Mouse (Mus musculus) heart, embryonic 13.5 days (tissue): ENCODE measurements at regions not wholly inside any gene's neighbourhood (a gene's known extent, or its start where the extent isn't known, plus 50 kb on each side); places are given as distances from the start of the nearest gene placed in this dataset.

Source experiments
- ATAC-seq: fragments of 200-750 bp; cut with Nextera tagmentation; 2 replicates; pipeline ENCODE4 v1.8.0; 2017; ENCODE audit warnings: moderate TSS enrichment; ENCODE audit not compliant: insufficient number of reproducible peaks, low FRiP score, low TSS enrichment; ENCODE audit errors: extremely low read depth
- H3K27ac ChIP-seq: fragments of 300-500 bp; sonication (generic); replicated peaks from 2 replicates; pipeline ENCODE4 v1.5.1; 2015; ENCODE audit warnings: moderate library complexity, mild to moderate bottlenecking, inconsistent platforms
- H3K27me3 ChIP-seq: fragments of 300-500 bp; sonication (generic); replicated peaks from 2 replicates; pipeline ENCODE4 v1.6.1; 2015; ENCODE audit warnings: mild to moderate bottlenecking, inconsistent platforms
- H3K36me3 ChIP-seq: fragments of 300-500 bp; sonication (generic); 2 replicates; pipeline ENCODE4 v1.6.1; 2015; ENCODE audit warnings: mild to moderate bottlenecking, inconsistent platforms
- H3K4me1 ChIP-seq: fragments of 300-500 bp; sonication (generic); 2 replicates; pipeline ENCODE4 v1.6.1; 2015; ENCODE audit warnings: inconsistent platforms
- H3K4me2 ChIP-seq: fragments of 300-500 bp; sonication (generic); 2 replicates; pipeline ENCODE4 v1.6.1; 2015; ENCODE audit warnings: inconsistent platforms, mild to moderate bottlenecking, moderate library complexity
- H3K4me3 ChIP-seq: fragments of 300-500 bp; sonication (generic); 2 replicates; pipeline ENCODE4 v1.5.1; 2015; ENCODE audit warnings: moderate library complexity, mild to moderate bottlenecking, inconsistent platforms
- H3K9ac ChIP-seq: fragments of 300-500 bp; sonication (generic); 2 replicates; pipeline ENCODE4 v1.6.1; 2015; ENCODE audit warnings: inconsistent platforms, mild to moderate bottlenecking, moderate library complexity
- H3K9me3 ChIP-seq: fragments of 300-500 bp; sonication (generic); 2 replicates; pipeline ENCODE4 v1.6.1; 2016; ENCODE audit warnings: inconsistent platforms
- WGBS: fragments of 180-500 bp; shearing (Covaris S2); methylation state at CpG from one replicate; pipeline ENCODE4 v1.1.7; 2015; ENCODE audit warnings: mixed read lengths; 5-methylcytosine and 5-hydroxymethylcytosine counted together

- WGBS = 51% methylated on average over 6 of the region's 6 CpGs
- H3K9ac ChIP-seq = no peak overlapping the region
- H3K4me2 ChIP-seq = no peak overlapping the region
- no peaks in the 10 kb centered on the region for H3K36me3 ChIP-seq
- H3K9me3 ChIP-seq = no peaks in the 10 kb centered on the region; the same call in 1 of the 2 replicates
- no peaks in the 10 kb centered on the region for H3K27me3 ChIP-seq
- ATAC-seq = no peak
- H3K4me1 ChIP-seq = no peaks in the 10 kb centered on the region
- no peak overlapping the region for H3K4me3 ChIP-seq
- H3K27ac ChIP-seq = no peak overlapping the region
Observed at GRCm38 (mm10) chr4:124012406-124012805, 94.6 kb upstream of the 4930535I16Rik start.

GRCm38 (mm10) chr4:124008725-124009124 lies 90.9 kb upstream of the 4930535I16Rik start:
- H3K36me3 ChIP-seq = no peaks in the 10 kb centered on the region
- no peak for ATAC-seq
- H3K9ac ChIP-seq = no peak overlapping the region
- H3K4me2 ChIP-seq = no peak overlapping the region
- 96% methylated on average over 1 of the region's 1 CpGs for WGBS
- no peak overlapping the region for H3K4me3 ChIP-seq
- H3K27ac ChIP-seq = no peak overlapping the region
- H3K4me1 ChIP-seq = no peaks in the 10 kb centered on the region
- H3K9me3 ChIP-seq = no peaks in the 10 kb centered on the region; the same call in 1 of the 2 replicates
- H3K27me3 ChIP-seq = no peaks in the 10 kb centered on the region

DNA sequence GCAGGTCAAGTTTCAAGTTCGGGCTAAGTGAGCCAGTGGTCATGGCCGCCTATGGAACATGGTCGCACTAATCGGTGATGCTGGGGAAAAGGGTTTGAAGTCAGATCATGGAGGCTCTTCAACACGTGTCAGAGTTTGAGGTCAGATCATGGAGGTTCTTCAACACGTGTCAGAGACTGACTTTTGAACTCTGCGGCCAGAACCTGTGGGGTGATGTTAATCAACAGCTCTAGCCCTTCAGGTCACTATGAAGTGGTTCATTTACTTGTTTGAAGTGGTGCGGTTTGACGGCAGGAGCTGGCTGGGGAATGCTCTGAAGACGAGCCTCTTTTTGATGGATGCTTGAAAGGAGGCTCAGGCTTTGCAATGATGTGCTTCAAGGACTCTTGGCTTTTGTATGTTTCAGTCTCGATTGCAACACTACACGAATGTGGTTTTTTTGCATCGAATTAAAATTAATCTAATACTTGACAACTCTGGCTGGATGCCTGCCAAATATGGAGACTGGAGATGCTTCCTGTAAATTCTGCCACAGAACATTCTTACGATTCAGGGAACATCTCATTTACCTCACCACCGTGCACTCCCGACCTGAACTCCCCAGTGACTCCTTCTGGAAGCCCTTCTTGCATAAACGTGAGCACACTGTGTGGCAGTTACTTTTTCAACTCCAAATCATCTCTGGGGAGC lies 87.9 kb upstream of the 4930535I16Rik start:
- Histone ChIP-seq H3K4me3 (no peak overlapping the region), H3K27ac (no peak overlapping the region), H3K27me3 (no peaks in the 10 kb centered on the region), H3K9ac (no peak overlapping the region), H3K9me3 (no peaks in the 10 kb centered on the region), H3K4me1 (peaks cover 15% of the 10 kb centered on the region), H3K36me3 (no peaks in the 10 kb centered on the region), H3K4me2 (no peak overlapping the region)
- 57% methylated on average over 17 of the region's 17 CpGs for WGBS
- ATAC-seq = no peak

- H3K9ac ChIP-seq = no peak overlapping the region
- H3K4me3 ChIP-seq = no peak overlapping the region
- H3K9me3 ChIP-seq = no peaks in the 10 kb centered on the region
- ATAC-seq = no peak
- H3K36me3 ChIP-seq = no peaks in the 10 kb centered on the region
- H3K27me3 ChIP-seq = peaks cover 16% of the 10 kb centered on the region
- H3K27ac ChIP-seq = no peak overlapping the region
- peaks cover 15% of the 10 kb centered on the region for H3K4me1 ChIP-seq
- WGBS = 10% methylated on average over 6 of the region's 6 CpGs
- H3K4me2 ChIP-seq = no peak overlapping the region
Observed at GRCm38 (mm10) chr4:124002760-124003159, 84.9 kb upstream of the 4930535I16Rik start.

- H3K36me3 ChIP-seq = no peaks in the 10 kb centered on the region
- no peaks in the 10 kb centered on the region for H3K9me3 ChIP-seq
- no peak overlapping the region for H3K9ac ChIP-seq
- no peak for ATAC-seq
- H3K27ac ChIP-seq = no peak overlapping the region
- H3K4me1 ChIP-seq = peaks cover 15% of the 10 kb centered on the region
- peaks cover 16% of the 10 kb centered on the region for H3K27me3 ChIP-seq
- no peak overlapping the region for H3K4me2 ChIP-seq
- WGBS = 44% methylated on average over 7 of the region's 7 CpGs
- no peak overlapping the region for H3K4me3 ChIP-seq
Observed at GRCm38 (mm10) chr4:124002105-124002504, 84.3 kb upstream of the 4930535I16Rik start.

GRCm38 (mm10) chr4:123995815-123996214 lies 78.0 kb upstream of the 4930535I16Rik start:
- ATAC-seq = no peak
- Histone ChIP-seq H3K4me2 (no peak overlapping the region), H3K9ac (no peak overlapping the region), H3K27me3 (peaks cover 42% of the 10 kb centered on the region), H3K4me3 (no peak overlapping the region), H3K9me3 (no peaks in the 10 kb centered on the region), H3K36me3 (no peaks in the 10 kb centered on the region), H3K4me1 (peaks cover 9% of the 10 kb centered on the region), H3K27ac (no peak overlapping the region)
- 52% methylated on average over 8 of the region's 8 CpGs for WGBS

DNA sequence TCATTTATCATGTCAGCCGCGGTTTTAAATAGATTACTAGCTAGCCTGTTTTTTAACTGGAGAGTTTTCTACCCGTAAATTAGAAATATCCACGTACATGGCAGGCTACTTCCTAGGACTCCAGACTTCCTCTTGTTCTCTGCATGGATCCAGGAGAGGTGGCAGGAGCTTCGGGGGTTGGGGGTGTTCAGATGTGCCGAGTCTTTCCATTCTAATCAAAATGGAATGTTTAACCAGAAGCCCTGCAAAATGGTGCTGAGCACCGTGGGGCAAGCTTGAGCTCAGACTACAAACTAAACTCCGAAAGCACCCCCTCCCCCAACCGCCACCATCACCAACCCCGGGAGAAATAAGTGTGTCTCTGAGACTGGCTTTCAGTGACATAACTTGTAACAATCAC lies 73.4 kb upstream of the 4930535I16Rik start:
- Histone ChIP-seq H3K4me2 (peak overlapping the region; percentile 81), H3K4me1 (peaks cover 16% of the 10 kb centered on the region), H3K9me3 (no peaks in the 10 kb centered on the region), H3K4me3 (peak overlapping the region; percentile 45), H3K27ac (no peak overlapping the region), H3K27me3 (peaks cover 50% of the 10 kb centered on the region), H3K9ac (peak overlapping the region; percentile 70), H3K36me3 (no peaks in the 10 kb centered on the region)
- 7% methylated on average over 10 of the region's 10 CpGs for WGBS
- ATAC-seq = no peak

GRCm38 (mm10) chr4:123990293-123991185 lies 72.7 kb upstream of the 4930535I16Rik start:
- ATAC-seq = no peak
- Histone ChIP-seq H3K27ac (no peak overlapping the region), H3K4me3 (peak overlapping the region; percentile 45), H3K27me3 (peaks cover 50% of the 10 kb centered on the region), H3K9me3 (no peaks in the 10 kb centered on the region), H3K36me3 (no peaks in the 10 kb centered on the region), H3K4me2 (peak overlapping the region; percentile 81), H3K9ac (peak overlapping the region; percentile 70), H3K4me1 (peaks cover 16% of the 10 kb centered on the region)
- 3% methylated on average over 37 of the region's 37 CpGs for WGBS
